Mouse (Mus musculus) gastrocnemius, adult 2 months (tissue): ENCODE measurements at regions not wholly inside any gene's neighbourhood (a gene's known extent, or its start where the extent isn't known, plus 50 kb on each side); places are given as distances from the start of the nearest gene placed in this dataset.

Experiments used
- DNase-seq: peaks from one replicate; pipeline ENCODE4 v3.0.0; 2022
- H3K27ac ChIP-seq: fragments of 200-600 bp; 2 replicates; pipeline ENCODE4 v1.8.1; 2022; ENCODE audit warnings: mild to moderate bottlenecking
- H3K4me3 ChIP-seq: fragments of 200-600 bp; 2 replicates; pipeline ENCODE4 v1.8.1; 2022; ENCODE audit warnings: mild to moderate bottlenecking, moderate library complexity
- CTCF ChIP-seq: fragments of 200-600 bp; IDR thresholded peaks from 2 replicates; pipeline ENCODE4 v1.8.1; 2022; ENCODE audit warnings: antibody characterized with exemption, mild to moderate bottlenecking, moderate library complexity
- intact Hi-C: fragments of 180-260 bp; cut with DNase I; formaldehyde crosslinking; loops from one replicate; pipeline ENCODE4 v1.15.1; 2025

- H3K4me3 ChIP-seq, result peak overlapping the region; percentile 19; the same call in 1 of the 2 replicates
- intact Hi-C loops, result no loop called here
- DNase-seq, result no peak
- H3K27ac ChIP-seq, result no peak overlapping the region
- no peak for TF ChIP-seq CTCF
Measured at GRCm38 (mm10) chr10:67819534-67819933, 92.9 kb downstream of the Zfp365 start.

- no peak for TF ChIP-seq CTCF
- intact Hi-C loops, result no loop called here
Measured at GRCm38 (mm10) chr10:67813901-67814300, 98.6 kb downstream of the Zfp365 start.

DNA sequence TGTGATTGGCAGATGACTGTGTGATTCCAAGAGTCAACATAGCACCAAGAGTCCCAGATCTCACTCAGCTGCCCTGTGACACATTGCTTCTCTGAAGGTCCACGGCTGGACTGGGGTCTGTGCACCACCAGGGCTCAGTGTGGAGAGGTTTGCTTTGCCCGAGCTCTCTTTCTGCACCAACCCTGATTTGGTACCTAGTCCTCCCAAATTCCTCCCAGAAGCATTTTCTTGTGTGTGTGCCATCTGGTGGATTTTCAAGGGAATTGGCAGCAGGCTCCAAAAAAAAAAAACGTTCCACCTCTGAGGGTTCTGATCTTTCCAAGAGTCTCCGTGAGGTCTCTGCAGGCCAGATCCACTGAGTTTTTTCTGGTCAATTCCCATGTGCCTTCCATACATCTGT lies 107.3 kb downstream of the Zfp365 start:
- 0 out of 2 replicates have a peak overlapping the region, but pooled peaks have one; percentile 35 for H3K27ac ChIP-seq
- intact Hi-C loops, result no loop called here
- peak; percentile 18 for DNase-seq
- no peak overlapping the region for H3K4me3 ChIP-seq
- TF ChIP-seq CTCF, result peak; percentile 40

More at GRCm38 (mm10) chr10:67813901-67814300, 98.6 kb downstream of the Zfp365 start:
- no peak overlapping the region for H3K27ac ChIP-seq
- H3K4me3 ChIP-seq, result no peak overlapping the region
- no peak for DNase-seq

DNA sequence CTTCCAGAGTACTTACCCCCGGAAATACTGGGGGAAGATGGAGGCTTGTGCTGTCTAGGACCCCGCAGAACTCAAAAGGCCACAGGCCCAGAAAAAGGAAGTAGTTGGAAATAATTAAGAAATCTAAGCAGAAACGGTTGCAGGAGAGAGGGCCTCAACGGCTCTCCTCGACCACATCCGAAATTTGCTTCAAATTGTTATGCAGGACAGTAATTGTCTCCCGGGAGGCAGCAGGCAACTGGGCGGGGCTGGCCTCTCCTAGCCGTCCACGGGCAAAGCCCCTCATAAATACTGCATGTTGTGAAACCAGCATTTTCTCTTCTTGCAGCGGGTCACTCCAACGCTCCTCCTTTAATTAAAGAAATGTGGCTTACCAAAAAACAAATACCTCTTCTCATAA lies 107.8 kb downstream of the Zfp365 start:
- intact Hi-C loops, result no loop called here
- Histone ChIP-seq H3K4me3 (no peak overlapping the region), H3K27ac (no peak overlapping the region)
- DNase-seq, result peak; percentile 35
- TF ChIP-seq CTCF, result no peak

GRCm38 (mm10) chr10:67802156-67802555 lies 110.3 kb downstream of the Zfp365 start:
- no peak for TF ChIP-seq CTCF
- Histone ChIP-seq H3K4me3 (no peak overlapping the region), H3K27ac (no peak overlapping the region)
- no peak for DNase-seq
- intact Hi-C loops, result no loop called here

DNA sequence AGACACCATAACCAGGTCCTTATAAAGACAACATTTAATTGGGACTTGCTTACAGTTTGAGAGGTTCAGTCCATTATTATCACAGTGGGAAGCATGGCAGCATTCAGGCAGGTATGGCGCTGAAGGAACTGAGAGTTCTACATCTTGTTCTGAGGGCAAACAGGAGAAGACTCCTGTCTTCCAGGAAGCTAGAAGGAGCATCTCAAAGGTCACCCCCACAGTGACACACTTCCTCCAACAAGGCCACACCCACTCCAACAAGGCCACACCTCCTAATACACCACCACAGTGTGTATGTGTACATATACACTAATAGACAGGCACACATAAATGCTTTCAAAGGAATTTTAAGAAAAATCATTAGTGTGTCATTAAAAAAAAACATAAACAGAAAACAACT lies 110.8 kb downstream of the Zfp365 start:
- intact Hi-C loops, result no loop called here
- Histone ChIP-seq H3K4me3 (no peak overlapping the region), H3K27ac (no peak overlapping the region)
- no peak for DNase-seq
- TF ChIP-seq CTCF, result no peak

DNA sequence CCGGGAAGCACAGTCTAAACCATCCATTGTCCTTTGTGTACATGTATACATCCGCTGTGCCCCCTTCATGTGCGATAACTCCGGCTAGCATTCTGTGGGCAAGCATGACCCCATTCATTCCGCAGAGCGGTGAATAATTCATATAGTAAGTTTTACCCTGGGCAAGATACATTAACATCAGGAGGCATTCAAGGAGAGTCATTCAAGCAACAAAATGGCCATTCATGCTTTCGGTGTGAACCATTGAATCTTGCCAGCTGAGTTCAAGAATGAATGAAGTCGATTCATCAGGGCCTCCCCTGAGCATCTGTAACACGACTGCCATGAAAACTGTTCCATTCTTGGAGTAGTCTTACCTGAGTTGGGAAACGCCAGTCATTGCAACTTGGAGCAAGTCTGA lies 113.5 kb downstream of the Zfp365 start:
- no peak overlapping the region for H3K27ac ChIP-seq
- DNase-seq, result no peak
- TF ChIP-seq CTCF, result no peak

DNA sequence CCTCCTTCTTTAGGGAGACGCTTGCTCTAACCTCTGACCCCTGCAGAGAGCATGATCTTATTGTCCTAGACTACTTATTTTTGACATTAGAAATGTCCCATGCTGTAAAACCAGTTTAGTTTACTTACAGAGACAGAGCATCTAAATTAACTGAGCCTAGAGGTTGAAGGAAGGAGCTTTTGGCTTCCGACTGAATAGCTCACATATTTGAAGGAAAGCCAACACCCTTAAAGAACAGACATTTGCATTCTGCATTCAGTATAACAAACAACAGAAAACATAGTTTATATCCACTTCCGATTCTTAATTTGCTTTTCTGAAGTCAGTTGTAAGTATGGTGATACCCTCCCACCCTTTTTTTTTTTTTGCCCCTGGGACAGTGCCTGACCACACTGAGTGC lies 119.3 kb downstream of the Zfp365 start:
- DNase-seq, result no peak
- TF ChIP-seq CTCF, result no peak
- no peak overlapping the region for H3K4me3 ChIP-seq
- intact Hi-C loops, result no loop called here
- no peak overlapping the region for H3K27ac ChIP-seq

More for the DNA sequence above, 113.5 kb downstream of the Zfp365 start:
- H3K4me3 ChIP-seq, result no peak overlapping the region
- intact Hi-C loops, result no loop called here

GRCm38 (mm10) chr10:67789651-67790050 lies 122.8 kb downstream of the Zfp365 start:
- DNase-seq, result no peak
- TF ChIP-seq CTCF, result no peak
- no peak overlapping the region for H3K27ac ChIP-seq
- intact Hi-C loops, result no loop called here
- H3K4me3 ChIP-seq, result no peak overlapping the region

DNA sequence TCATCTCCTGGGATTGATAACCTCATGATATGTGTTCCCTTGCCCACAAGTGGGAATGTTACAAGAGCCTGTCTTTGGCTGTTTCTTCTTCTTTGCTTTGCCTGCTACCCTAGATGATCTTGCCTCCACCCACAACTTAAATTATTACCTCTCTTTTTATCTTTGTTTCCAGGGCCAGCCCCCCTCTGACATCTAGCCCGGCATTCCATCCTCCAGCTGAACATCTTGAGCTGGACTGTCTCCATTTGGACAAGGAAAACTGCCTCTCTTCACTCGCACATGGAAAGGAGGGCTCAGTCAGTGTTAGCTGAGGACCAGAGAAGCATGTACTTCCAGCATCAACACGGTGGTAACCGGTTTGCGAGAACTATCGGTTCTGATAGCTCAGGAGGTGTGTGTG lies 124.3 kb downstream of the Zfp365 start:
- DNase-seq, result no peak
- no peak overlapping the region for H3K27ac ChIP-seq
- intact Hi-C loops, result no loop called here

DNA sequence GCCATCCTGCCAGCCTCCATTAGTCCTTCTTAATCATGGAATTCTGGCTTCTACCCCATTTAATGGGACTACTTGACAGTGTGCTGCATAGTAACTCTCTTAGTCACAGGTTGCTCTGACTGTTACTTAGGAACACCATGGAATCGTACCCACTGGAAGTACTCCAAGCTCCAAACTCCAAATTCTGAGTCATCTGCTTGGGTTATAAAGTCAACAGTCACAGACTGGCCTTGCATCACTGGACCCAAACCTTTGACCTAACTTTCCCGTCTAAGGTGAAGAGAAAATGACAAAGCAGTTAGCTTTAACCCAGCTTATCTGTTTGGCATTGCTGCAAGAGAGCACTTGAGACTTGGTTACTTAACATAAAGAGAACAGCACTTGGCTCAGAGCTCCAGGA lies 126.9 kb downstream of the Zfp365 start:
- no peak overlapping the region for H3K27ac ChIP-seq
- TF ChIP-seq CTCF, result no peak
- H3K4me3 ChIP-seq, result no peak overlapping the region
- DNase-seq, result peak; percentile 45
- intact Hi-C loops, result no loop called here

More for the DNA sequence above, 124.3 kb downstream of the Zfp365 start:
- H3K4me3 ChIP-seq, result no peak overlapping the region
- TF ChIP-seq CTCF, result no peak

- no peak for DNase-seq
Measured at GRCm38 (mm10) chr10:67778341-67778740, 134.1 kb downstream of the Zfp365 start.

GRCm38 (mm10) chr10:67777721-67778120 lies 134.7 kb downstream of the Zfp365 start:
- intact Hi-C loops, result no loop called here
- H3K4me3 ChIP-seq, result no peak overlapping the region
- no peak for DNase-seq
- no peak for TF ChIP-seq CTCF
- peak overlapping the region; percentile 74 for H3K27ac ChIP-seq

More at GRCm38 (mm10) chr10:67778341-67778740, 134.1 kb downstream of the Zfp365 start:
- H3K4me3 ChIP-seq, result no peak overlapping the region; the same call in 1 of the 2 replicates
- peak overlapping the region; percentile 66 for H3K27ac ChIP-seq
- no peak for TF ChIP-seq CTCF
- intact Hi-C loops, result no loop called here

DNA sequence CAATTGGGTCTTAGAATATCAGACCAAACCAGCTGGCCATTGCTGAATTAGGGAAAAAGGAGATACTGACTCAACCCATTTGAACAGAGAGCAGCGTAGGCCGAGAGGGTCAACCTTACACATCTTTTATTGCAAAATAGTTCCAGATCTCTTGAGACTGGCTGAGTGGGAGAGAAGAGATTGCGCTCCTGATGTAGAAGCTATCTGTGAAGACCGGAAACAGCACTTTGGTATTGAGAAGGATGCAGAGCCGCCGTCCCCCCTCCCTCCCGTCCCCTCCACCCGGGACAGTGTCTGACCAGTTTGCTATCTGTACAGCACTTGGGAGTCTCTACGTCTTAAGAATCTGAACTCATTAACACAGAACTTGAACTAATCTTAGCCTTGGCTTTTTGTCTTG lies 135.6 kb downstream of the Zfp365 start:
- intact Hi-C loops, result no loop called here
- DNase-seq, result peak; percentile 27

More for the DNA sequence above, 135.6 kb downstream of the Zfp365 start:
- Histone ChIP-seq H3K4me3 (no peak overlapping the region), H3K27ac (peak overlapping the region; percentile 74)
- no peak for TF ChIP-seq CTCF
